Mouse (Mus musculus): ENCODE measurements around the gene 4933407L21Rik.

4933407L21Rik gene

GRCm38 (mm10) chr1:85915890-85916289 lies 12.4 kb upstream of the 4933407L21Rik start:
- DNase-seq (ENCODE audit: extremely low read depth, insufficient read length, low spot score), result no peak

DNA sequence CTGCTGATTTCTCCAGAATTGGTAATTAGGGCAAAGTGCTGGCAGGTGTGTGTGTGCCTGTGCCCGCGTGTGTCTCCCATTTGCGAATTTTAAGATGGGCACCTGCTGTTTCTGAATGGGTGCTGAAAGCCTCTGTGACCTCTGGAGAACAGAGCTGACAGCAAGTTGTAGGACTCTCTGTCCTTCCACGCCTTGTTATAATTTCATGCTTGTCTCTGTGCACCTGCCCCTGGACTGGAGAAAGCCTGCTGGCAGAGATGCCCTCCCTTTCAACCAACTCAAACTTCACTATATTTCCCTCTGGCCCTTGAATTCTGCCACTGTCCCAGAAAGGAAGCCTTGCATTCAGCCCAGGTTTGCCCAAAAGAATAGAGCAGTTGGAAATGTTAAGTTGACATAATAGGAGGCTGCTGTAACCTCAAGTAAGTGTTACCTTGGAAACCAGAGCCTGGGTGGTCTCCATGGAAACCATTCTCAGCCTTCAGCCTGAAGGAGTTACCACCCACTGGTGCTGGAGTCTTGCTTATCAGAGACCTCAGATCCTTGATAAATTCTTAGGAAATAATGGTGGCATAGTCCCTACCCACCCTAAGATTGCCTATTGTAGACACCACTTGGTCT lies 11.3 kb upstream of the 4933407L21Rik start:
- no peak for DNase-seq (ENCODE audit: extremely low read depth, insufficient read length, low spot score)

GRCm38 (mm10) chr1:85919621-85920020 lies 8.7 kb upstream of the 4933407L21Rik start:
- no peak for DNase-seq (ENCODE audit: extremely low read depth, insufficient read length, low spot score)

DNA sequence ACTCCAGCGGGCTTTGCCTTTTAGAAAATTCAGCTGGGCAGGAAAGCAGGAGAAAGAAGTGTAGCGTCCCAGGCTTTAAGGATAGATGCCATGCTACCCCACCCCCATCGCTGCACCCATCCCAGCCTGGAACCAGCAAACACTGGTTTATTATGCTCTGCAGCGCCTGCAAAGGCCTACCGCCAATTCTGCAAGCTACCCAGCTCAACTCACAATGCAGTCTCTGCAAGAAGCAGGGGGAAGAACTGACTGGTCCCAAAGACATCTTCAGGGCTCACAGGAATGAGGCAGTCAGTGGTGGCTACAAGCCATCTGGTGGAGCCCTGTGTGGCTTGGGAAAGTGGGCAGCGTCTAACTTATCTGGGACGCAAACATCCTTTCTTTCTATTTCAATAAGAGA lies 6.6 kb upstream of the 4933407L21Rik start:
- no peak for DNase-seq (ENCODE audit: extremely low read depth, insufficient read length, low spot score)

DNA sequence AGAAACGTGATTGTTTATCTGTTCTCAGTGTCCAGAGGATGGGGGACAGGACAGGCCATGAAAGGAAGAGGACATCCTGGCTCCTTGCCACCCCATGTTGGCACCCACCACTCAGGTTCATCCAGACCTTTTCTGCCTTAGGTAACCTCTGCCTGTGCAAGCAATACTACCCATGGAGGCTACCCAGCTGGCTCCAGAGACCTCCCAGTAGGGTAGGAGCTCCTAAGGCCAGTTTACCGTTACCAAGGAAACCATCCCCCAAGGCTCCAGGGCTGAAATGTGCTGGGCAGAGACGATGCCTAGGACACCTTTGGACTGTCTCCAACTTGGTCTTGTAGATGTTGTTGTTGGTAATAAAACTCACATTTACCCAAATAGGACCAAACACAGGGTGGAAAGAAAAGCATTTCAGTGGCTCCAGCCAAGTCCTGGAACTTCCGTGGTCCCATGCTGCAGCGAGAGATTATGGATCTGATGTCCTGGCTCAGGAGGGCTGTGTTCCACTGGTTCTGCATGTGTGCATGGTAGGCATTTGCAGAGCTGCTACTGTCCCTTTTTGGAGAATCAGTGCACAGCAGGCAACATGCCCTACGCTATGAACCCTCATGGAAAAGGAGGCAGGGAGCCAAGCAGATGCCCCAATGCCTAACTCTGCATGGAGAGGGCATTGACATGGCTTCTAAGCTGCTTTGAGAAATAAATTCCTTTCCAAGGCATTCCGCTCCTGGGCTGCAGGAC lies 6.0 kb upstream of the 4933407L21Rik start:
- DNase-seq (ENCODE audit: extremely low read depth, insufficient read length, low spot score), result no peak

DNA sequence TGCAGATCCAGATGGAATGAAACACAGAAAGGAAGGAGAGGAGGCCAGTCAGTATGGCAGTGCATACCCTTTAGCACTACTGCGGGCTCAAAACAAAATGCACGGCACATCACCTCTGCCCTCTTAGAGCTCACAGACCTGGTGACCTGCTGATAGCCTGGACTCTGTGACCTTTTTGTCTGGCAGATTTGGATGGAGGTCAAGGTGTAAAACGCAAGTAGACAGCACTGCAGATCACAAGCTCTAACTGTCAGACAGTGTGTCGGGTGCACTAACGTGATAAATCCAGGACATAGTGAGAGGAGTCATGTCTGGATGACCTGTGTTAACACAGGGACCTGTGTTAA lies 5.4 kb upstream of the 4933407L21Rik start:
- no peak for DNase-seq (ENCODE audit: extremely low read depth, insufficient read length, low spot score)

GRCm38 (mm10) chr1:85925183-85925582 lies 3.1 kb upstream of the 4933407L21Rik start:
- DNase-seq (ENCODE audit: extremely low read depth, insufficient read length, low spot score), result no peak

- no peak for DNase-seq (ENCODE audit: extremely low read depth, insufficient read length, low spot score)
Measured at GRCm38 (mm10) chr1:85928688-85929065, 394 bp downstream of the 4933407L21Rik start.

GRCm38 (mm10) chr1:85929406-85929805 lies 1.1 kb downstream of the 4933407L21Rik start:
- DNase-seq (ENCODE audit: extremely low read depth, insufficient read length, low spot score), result no peak

DNA sequence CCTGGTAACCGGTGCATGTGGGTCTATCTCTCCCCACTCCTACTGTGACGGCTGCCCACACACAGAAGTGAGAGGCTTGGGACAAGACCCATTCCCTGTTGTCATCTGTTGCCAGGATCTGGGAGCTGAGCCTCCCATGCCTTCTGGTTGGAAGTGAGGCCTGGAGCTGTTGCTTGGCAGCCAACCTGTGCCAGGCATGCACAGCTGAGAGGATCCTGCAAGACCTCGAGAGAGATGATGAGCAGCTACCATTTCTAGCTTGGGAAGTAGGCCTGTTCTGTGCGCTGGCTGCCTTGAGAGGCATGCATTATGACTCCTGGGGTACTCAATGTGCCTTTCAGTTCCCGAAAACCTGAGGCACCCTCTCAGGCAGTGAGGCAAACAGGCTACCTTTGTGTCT lies 2.9 kb downstream of the 4933407L21Rik start:
- no peak for DNase-seq (ENCODE audit: extremely low read depth, insufficient read length, low spot score)

GRCm38 (mm10) chr1:85933226-85933625 lies 4.9 kb downstream of the 4933407L21Rik start:
- no peak for DNase-seq (ENCODE audit: extremely low read depth, insufficient read length, low spot score)

DNA sequence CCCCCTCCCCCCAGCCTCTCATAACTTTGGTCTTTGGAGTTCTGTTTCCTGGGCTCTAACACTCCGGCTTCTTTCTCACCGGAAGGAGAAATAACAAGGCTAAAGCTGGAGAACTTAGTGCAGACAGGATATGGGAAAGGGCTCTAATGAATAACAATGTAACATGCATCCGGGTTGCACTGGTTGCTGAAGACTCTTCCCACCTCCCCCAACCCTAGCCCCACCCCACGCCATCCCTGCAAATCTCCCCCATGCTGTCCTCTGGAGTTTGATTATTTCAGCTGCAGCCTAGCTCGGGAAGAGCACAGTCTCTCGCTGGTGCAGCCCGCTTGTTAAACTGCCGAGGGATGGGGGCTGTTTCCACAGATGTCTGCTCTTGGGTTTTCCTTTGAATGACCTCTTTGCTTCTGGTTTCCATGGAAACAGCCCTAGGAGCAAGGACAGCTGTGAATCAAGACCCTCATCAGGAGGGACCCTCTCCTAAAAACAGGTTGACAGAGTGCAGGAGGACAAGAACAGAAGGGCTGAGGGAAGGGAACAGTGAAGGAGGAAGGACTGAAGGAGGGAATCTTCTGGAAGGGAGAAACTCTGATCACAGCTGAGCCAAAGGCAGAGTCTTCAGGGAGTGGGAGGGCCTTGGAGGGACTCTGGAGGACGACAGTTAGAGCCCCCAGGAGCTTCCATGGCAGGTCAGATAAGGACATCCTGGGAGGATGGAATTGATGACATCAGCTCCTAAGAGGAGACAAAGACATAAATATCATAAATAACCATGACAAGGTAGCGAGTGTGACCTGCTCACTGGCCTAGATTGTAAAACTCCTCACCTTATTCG lies 5.6 kb downstream of the 4933407L21Rik start:
- no peak for DNase-seq (ENCODE audit: extremely low read depth, insufficient read length, low spot score)

- DNase-seq (ENCODE audit: extremely low read depth, insufficient read length, low spot score), result no peak
Measured at GRCm38 (mm10) chr1:85934560-85934959, 6.3 kb downstream of the 4933407L21Rik start.

DNA sequence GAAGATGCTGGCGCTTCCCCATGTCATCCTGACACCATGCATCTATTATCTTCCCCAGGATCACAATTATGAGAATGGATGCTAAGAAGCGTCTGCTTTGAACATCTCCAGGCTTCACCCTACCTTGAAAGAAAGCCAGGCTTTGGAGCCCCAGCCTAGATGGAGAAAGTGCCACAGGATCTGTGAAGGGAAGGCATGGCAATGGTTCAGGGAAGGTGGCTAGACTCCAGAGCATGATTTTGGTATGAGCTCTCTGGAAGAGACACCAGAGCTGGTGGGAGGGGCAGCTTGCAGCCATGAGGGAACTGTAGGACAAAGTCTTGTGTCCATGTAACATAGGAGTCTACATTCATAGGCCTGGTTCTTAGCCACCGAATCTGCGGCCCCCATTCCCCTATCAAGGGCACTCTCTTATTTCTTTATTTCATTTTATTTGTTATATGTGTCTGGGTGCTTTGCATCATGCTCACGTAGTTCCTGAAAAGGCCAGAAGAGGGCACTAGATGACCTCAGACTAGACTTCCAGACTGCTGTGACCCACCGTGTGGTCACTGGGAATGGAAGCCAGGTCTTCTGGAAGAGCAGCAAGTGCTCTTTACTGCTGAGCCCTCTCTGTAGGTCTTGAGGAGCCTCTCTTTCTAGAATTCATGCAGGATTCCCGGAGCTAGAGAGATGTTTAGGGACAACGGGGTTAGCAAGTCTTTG lies 7.0 kb downstream of the 4933407L21Rik start:
- DNase-seq (ENCODE audit: extremely low read depth, insufficient read length, low spot score), result peak; percentile 14

DNA sequence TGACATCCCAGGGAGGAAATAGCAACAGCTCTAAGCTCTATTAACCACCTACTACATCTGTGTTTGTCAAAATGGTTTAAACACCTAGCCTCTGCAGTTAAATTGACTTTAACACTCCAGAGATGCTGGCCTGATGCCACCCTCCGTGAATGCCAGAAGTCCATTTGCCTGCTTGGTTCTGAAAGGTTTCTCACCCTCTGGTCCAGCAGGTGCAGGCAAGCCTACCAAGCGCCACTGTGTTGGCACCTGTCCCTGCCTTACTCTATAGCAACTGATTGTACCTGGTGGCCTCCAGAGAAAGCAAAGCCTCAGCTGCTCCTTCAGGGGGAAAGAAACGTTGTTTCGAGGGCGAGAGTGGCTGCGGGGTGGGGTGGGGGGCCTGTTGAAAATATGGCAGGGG lies 8.0 kb downstream of the 4933407L21Rik start:
- DNase-seq (ENCODE audit: extremely low read depth, insufficient read length, low spot score), result no peak

GRCm38 (mm10) chr1:85937323-85937722 lies 9.0 kb downstream of the 4933407L21Rik start:
- DNase-seq (ENCODE audit: extremely low read depth, insufficient read length, low spot score), result no peak

GRCm38 (mm10) chr1:85942318-85942717 lies 14.0 kb downstream of the 4933407L21Rik start:
- no peak for DNase-seq (ENCODE audit: extremely low read depth, insufficient read length, low spot score)

- no peak for DNase-seq (ENCODE audit: extremely low read depth, insufficient read length, low spot score)
Measured at GRCm38 (mm10) chr1:85949085-85949684, 20.9 kb downstream of the 4933407L21Rik start.

GRCm38 (mm10) chr1:85955150-85955549 lies 26.9 kb downstream of the 4933407L21Rik start:
- no peak for DNase-seq (ENCODE audit: extremely low read depth, insufficient read length, low spot score)

DNA sequence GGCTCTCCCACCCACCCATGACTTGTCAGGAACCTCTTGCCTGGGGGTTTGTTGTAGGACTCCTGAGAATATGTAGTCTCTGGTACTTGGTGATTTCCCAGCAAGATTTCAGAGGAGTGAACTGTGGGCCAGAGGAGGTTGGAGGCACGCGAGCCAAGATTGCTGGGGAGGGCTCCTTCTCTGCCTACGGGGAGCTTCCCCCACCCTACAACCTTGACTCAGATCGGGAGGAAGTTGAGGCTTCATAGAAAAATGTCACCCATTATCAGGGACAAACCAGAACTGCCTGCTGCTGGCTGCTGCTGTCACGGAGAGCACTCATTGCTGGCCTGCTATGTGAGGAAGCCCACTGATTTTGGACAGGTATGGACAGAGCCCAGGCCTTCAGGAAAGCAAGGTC lies 29.0 kb downstream of the 4933407L21Rik start:
- DNase-seq (ENCODE audit: extremely low read depth, insufficient read length, low spot score), result no peak
